Mouse (Mus musculus): ENCODE data around the gene Ccr4.

The Ccr4 gene

DNA sequence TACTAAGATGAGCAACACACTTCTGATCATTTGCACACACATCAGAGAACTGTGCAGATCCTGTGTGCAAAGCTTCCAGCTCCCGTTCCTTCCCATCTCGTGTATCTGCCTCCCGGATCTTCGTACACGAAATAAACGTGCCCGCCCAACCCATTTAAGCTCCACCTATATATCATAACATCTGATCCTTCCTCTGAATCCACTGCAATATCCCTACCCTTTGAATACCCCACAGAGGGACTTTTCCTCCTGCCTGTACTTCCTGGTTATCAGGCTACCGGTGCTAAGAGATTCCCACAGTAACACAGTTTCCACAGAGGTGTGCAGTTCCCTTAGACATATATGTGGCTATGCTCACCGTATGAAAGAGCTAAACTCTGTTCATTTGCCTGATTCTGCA is at the start of gene Ccr4:
Gene Ccr4 (minus strand): TSS at position 101 of the 400 bp plus-strand sequence.
- DNase-seq: no peak

DNA sequence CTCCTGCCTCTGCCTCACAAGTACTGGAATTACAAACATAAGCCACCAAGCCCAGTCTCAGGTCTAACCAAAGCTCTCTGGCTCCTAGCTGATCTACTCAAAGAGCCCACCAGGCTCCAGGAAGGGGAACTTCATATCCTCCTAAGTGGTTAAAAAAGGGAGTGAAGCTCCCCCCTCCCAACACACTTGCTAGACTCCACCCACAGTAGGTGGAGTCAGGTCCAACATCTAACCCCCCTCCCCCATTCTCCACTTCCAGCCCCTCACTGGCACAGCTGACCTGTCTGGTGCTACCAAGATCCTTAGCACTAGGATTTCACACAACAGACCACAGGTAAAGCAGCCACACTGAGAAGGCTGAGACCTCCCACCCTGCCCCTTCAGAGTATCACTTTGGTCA is 49.1 kb upstream of the Ccr4 start:
- DNase-seq: no peak

DNA sequence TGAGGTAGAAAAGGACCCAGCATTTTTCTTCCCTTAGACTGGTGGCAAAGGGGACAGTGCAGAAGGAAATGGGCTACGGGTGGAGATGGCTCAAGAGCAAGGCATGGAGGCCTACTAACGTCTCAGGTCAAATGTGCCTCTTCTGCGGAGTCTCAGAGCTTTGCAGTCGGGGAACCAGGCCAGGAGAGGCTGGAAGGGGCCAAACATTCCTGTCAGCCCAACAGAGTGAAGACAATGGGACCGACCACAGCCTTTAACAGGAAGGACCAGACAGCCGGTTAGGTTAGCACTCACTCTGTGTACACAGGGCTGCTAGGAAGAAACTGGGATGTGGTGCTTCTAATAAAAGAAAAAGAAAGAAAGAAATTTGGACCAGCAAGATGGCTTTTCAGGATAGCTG is 45.3 kb upstream of the Ccr4 start:
- DNase-seq: no peak

DNA sequence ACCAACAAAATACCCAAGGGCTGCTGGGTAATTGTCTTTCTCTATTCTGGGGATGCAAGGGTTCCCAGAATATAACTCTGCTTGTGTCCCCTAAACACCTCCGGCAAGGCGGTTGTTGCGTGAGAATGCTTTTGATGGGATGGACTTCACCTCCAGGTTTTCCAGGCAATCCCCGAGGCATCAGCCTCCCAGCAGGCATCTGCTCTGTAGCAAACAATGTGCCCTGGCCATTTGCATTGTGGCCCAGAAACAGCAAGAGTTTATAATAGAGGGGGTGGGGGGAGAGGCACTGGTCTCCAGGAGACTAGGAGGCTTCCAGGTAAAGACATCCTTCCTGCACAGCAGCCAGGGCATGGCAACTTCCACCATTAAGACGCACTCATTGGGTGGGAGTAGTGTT is 44.4 kb upstream of the Ccr4 start:
- no peak for DNase-seq

- no peak for DNase-seq
These were observed 43.8 kb upstream of the Ccr4 start for GRCm38 (mm10) chr9:114548496-114548895.

DNA sequence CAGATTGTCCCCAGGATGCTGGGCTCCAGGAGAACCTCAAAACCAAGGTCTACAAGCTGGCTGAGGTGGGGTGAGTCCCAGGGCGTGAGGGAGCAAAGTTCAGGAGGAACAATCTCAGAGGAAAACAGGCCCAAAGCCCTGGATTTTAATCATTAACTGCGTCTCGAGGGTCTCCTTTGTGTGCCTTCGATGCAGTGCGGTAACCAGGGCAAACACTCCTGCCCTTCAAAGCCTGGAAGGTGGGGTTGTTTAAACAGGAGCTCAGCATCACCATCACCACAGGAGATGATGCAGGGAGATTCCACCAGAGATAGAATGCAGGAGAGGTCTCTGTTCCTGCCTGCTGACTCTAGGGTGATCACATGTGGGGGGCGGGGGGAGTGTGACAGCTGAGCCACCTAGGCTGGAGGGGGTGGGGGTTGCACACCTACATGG is 42.9 kb upstream of the Ccr4 start:
- no peak for DNase-seq

DNA sequence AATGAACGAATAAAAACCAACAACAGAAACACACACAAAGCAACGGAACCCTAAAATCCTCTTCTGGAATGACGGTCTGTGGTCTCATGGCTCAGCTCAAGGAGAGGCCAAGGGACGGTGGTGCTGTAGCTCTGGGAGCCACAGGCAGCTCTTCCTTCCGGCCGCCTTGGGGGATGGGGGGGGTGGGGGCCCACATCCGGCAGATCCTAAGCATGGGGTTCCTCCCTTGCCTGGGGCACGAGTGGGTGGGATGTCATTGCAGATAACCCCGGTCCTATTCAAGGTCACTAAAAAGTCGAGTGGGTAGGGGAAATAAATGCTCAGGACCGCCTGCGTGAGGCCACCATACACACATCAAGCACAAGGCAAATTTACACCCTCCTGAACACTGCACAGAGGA is 42.0 kb upstream of the Ccr4 start:
- DNase-seq: no peak

DNA sequence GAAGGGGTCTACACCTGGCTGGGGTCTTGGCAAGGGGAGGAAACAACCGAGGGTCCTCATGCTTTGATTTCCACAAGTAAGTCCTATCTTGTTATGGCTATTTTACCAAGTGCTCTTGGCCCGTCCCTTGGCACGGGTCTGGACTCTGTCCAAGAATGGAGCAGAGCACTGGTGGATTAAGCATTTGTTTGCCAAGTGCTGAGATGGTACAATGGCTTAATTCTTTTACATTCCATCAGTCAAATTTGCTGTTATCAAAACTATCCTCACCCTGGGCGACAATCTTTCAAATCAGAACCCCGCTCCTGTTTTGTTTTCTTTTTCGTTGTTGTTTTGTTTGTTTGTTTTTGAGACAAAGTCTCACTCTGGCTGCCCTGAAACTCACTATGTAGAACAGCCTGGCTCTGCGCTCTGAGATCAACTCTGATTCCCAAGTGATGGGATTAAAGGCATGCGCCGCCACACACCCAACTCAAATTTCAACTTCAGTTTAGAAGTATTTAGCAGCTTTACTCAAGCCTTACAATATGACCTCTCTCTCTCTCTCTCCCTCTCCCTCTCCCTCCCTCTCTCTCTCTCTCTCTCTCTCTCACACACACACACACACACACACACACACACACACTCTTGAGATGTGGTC is 40.2 kb upstream of the Ccr4 start:
- DNase-seq: peak; percentile 50 to 60

DNA sequence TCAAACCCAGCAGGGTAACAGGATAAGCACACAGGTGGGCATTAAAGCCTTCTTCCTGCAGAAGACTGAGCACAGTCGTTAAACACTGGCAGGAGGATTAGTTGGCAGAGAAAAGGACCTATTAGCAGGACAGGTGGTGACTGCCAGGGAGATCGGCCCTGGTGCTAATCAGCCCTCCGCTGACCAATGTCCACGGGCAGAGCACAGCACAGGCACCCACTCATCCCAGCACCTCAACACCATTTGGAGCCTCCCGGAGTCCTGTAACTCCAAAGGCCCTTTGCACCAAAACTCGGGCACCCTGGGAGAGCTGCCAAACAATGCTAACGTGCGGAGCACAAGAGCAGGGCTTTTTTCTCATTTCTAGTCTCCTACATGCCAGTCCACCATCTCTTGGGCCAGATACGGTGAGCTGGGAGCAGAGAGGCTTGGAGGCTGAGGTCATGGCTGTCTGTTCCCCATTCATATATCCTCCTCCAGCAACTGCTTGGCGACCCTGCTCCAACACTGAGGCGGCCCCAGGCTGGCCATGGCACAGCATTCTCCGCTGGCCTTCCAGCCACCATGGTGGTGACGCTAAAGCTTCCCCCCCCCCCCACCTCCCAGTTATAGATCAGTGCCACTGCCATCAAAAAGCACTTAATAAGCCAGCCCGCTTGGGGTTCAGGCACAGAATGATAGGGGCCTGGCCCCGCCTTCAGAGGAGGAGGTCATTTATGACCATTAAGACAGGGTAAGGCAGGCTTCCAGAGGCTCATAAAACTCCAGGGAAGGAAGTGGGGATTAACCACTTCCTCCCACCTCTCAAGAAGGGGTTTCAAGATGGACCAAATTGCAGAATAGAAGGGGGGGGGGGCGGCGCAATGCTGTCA is 39.4 kb upstream of the Ccr4 start:
- peak; percentile 61 to 72 for DNase-seq

- DNase-seq: no peak
These were observed 36.6 kb upstream of the Ccr4 start for GRCm38 (mm10) chr9:114541279-114541741.

- peak; percentile 43 to 54 for DNase-seq
These were observed 34.4 kb upstream of the Ccr4 start for GRCm38 (mm10) chr9:114538996-114539563.

DNA sequence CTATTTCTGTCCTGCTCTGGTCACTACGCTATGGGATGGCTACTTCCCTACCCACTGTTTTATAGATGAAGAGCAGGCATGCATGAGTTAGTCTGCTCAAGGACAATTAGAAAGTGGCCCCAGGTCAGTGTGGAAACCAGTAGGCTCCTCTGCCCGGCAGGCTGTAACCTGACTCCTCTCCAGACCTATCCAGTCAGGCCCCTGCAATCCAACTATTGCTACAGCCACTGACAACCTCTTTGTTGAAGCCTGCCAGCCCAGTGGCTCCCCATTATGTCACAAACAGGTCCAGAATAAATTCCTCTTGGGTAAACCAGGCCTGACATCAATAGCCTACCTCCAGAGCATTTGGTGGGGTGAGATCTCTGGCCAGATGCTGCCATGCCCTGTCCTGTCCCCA is 31.9 kb upstream of the Ccr4 start:
- DNase-seq: no peak

DNA sequence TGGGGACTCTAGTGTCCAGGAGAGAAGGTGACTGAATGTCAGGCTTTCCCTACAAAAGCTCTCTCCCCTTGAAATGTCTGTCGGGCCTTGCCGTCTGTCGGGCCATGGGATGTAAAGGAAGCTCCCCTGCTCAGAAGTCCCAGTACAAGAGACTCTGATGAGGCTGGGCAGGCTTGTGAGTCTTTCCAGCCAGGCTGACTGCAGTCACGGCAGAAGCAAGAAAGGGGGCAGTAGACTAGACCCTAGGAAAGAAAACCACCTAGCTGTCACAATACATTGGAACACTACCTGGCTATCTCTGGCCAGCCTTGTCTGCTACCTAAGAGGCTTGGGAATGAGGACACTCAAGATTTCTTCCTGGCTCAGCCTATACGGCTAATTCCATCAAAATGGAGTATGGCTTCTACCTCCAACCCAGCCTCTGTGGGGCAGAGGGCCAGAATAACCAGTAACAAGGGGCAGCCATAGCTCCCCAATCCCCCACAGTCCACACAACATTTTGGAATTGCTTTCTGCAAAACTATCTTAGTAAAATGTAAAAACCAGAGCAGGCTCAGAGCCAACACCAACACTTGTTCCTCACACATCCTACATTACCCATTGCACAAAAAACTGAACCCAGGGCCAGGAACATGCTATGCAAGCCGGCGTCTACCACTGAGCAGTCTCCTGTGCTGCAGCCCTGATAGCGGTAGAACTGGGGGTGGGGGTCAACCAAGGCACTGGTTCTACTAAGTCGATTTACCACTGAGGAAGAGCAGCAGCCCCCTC is 30.2 kb upstream of the Ccr4 start:
- no peak for DNase-seq

DNA sequence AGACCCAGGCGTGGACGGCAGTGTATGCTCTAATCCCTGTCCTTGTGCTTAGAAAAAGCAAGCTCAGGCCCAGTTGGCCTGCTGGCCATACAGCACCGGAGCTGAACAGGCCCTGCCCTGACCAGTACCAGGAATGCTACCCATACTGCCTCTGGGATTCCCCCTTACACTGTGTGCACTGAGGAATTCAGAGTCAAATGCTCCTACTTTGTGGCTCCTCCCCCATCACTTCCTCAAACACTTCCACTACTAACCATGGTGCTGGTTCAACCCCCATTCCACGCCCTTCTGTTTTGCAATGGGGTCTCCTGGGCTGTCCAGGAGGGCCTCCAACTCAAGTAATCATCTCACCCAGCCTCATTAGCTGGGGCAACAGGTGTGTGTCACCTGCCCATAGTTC is 29.1 kb upstream of the Ccr4 start:
- DNase-seq: no peak

- DNase-seq: no peak
These were observed 26.6 kb upstream of the Ccr4 start for GRCm38 (mm10) chr9:114531276-114531675.

- peak; percentile 50 to 57 for DNase-seq
These were observed 23.9 kb upstream of the Ccr4 start for GRCm38 (mm10) chr9:114528680-114529048.

GRCm38 (mm10) chr9:114527992-114528679 is 23.4 kb upstream of the Ccr4 start:
- no peak for DNase-seq

- peak in 1 of 2 experiments; percentile 33 for DNase-seq
These were observed 22.4 kb upstream of the Ccr4 start for GRCm38 (mm10) chr9:114527085-114527484.

- no peak for DNase-seq
These were observed 21.9 kb upstream of the Ccr4 start for GRCm38 (mm10) chr9:114526581-114526980.

DNA sequence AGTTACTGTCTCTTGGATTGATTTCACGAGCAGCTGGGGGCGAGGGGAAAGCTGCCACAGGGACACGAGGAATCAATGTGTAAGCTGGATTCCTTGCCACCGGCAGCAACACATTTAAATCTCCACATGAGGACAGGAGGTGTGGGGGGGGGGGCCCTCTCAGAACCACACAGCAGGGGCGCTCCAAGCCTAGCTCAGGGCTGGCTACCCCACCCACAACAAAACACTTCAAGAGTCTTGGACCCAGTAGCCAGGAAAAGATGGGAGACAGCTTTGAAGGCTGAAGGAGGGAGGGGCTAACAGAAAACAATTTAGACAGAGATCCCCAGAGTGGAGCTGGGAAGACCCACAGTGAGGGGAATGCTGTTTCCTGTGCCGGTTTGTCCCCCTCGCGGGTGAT is 21.2 kb upstream of the Ccr4 start:
- DNase-seq: peak in 1 of 2 experiments; percentile 15

DNA sequence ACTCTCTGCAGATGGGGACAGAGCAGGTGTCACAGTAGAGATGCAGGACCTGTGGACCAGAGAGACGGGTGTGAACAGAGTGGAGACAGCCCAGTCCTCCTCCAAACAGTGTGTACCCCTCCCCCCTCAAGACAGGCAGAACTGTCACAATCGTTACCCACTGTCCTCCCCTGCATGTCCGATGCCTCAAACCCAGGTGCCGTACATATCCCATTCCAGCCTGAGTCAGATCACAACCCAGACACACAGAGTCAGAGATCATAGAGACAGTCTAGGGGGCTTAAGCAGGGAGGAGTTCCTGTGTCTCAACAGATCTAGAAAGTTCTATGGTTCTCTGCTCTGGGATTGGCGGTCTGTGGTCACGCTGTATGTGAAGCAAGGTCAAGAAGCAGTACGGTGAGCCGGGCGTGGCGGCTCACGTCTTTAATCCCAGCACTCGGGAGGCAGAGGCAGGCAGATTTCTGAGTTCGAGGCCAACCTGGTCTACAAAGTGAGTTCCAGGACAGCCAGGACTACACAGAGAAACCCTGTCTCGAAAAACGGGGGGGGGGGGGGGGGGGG is 20.4 kb upstream of the Ccr4 start:
- no peak for DNase-seq

DNA sequence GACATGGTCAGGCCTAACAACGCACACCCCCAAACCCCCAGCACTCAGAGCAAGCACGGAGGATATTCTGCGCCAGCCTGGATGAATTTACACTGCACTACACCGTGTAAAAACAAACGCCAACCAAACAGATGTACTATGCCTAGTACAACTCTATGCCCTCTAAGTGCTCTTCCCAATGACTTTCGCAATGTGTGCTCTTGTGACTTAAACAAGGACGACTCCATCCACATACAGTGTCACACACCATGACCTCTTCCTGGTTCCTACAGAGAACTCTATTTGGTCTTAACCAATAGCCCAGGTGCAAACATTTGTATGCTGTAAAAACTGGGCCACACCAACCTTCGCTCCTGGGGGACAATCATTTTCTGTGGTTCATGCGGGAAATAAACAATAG is 17.8 kb upstream of the Ccr4 start:
- DNase-seq: no peak

Data from cerebellum, postnatal 14 days (tissue).